Mouse (Mus musculus): ENCODE data around the gene Gm27029.
A peak's percentile ranks its signal among the peaks of the same experiment; 100 is the strongest.
"Not testable (repeated sequence)": the region's sequence is repeated elsewhere in the genome, so short reads cannot be mapped to it uniquely, and the experiment has no call there.

The Gm27029 gene

DNA sequence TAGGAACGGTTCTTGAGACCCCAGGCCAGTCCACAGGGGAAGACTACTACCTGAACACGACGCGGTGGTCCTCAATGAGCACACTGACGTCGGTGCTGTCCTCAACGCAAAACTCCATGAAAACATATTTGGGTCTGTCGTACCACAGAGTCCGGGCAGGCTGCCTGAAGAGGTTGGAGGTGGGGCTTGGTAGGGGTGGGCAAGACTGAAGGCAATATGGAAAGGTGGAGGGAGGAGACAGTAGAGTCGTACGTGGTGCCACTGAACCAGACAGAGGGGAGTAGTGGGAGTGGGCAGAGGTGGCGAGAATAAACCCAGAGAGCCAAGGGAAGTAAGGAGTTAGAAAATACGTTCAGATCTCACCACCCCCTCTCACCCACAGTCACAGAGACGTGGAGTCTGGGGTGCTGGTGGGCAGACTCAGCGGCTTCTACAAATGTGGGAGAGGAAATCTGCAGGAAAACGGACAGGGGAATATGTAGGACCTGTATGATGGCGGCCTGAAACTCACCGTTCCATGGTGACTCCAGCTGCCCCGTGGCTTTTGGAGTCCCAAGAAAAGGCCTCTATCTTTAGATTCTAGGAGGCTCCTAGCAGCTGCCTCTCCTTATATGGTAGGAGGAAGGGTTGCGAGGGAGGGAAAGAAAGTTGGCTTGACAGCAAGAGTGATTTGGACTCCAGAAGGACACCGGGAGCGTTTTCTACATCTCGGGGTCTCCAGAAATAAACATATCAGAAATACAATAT is at the start of gene Gm27029:
Gene Gm27029, minus strand, starts transcription at position 692 of the 747 bp plus-strand sequence.
- no peak for DNase-seq (ENCODE audit: low spot score in 2 of 2)

DNA sequence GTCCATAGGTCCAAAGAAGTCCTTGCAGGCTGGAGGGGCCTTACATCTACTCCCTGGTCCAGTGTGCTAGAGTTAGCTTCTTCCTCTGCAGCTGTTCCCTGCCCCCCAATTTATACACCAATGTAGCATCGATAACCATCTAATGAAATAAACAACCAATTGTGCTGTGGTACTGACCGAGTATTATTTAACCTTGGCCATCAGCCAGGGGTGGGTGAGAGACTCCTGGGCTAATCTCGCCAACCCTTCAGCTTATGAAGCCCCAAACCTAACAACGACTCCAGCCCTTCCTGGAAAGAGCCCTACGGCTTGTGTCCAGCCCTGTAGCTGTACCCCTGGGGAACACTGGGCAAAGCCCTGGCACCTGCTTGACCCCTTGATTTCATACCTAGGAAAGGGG is 49.7 kb upstream of the Gm27029 start:
- no peak for DNase-seq (ENCODE audit: low spot score in 2 of 2)

DNA sequence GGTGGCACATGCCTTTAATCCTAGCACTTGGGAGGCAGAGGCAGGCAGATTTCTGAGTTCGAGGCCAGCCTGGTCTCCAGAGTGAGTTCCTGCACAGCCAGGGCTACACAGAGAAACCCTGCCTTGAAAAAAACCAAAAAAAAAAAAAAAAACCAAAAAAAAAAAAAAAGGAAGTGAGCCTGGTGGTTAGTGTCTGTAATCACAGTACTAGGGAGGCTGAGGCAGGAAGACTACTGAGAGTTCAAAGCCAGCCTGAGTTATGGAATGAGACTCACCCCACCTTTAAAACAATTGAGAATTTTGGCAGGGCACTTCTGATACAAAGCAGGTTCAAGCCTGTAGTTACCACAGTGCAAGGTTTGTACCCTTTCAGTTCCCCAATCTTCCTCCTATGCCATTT is 49.1 kb upstream of the Gm27029 start:
- DNase-seq (ENCODE audit: low spot score in 2 of 2) = not testable (repeated sequence)

DNA sequence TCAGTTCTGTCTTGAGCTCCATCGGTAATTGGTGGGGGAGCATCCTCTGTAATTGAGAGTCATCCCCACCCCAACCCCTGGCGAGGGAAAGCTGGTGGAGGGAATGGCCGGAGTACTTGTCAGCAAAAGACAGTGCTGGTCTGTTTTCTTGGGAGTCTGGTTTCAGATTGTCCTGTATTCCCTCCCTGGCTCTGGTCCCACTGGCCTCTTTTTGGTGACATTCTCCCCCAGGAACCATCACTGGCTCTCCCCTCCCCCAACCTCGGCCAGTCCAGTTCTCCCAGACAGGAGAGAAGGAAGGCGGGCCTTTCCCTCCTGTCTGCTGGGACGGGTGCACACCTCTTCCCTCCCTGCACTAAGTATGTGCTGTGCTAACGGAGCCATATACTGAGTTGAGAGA is 47.7 kb upstream of the Gm27029 start:
- DNase-seq (ENCODE audit: low spot score in 2 of 2) = no peak

DNA sequence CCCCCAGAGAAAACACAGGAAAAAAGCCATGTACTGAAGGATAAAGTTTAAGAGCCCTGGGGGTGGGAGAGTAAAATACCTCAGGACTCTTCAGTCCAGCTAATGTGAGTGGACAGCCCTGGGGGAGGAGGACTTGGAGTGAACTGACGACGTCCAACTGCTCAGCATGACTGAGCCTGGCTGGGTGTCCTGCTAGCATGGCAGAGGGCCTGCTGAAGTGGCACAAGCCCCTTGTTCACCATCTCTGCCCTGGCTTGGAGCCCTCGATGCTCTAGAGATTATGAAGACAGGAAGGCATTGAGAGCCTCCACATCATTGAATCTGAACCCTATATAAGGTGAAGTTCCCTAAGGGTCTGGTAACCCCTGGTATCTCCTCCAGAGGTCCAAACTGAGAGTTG is 47.3 kb upstream of the Gm27029 start:
- no peak for DNase-seq (ENCODE audit: low spot score in 2 of 2)

DNA sequence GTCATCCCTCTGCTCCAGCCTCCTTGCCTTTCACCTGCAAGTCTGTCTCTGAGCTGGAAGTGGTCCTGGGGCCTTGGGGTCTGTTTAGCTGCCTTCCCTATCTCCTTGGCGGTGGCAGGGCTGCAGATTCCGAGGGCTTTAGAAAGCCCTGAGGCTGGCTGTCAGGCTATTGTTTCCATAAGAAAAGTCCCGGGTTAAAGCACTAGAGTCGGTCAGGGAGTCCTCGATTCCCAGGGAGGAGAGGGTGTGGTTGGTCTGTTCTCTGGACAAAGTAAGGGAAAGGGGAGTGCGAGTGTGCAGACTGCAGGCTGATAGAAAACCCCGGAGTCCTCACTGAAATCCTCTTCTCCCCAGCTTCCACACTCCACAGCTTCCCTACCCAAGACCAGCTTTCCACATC is 45.6 kb upstream of the Gm27029 start:
- DNase-seq (ENCODE audit: low spot score in 2 of 2) = no peak

DNA sequence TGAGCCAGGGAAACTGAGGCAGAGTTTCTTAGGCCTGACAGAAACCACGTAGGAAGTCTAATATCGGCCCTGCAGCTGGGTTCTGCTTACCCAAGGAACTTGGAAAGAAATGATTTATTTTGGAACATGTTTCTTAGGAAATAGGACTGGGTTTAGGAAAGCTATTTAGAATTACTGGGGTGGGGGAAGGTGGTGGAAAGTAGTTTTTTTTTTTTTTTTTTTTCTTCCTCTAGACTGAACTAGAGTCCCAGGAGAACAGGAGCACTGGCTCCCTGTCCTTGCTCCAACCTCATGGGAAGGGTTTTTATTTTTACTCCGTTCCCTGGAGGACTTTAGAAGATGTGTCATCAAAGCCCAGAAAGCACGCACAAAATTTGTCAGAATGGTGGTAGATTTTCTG is 44.6 kb upstream of the Gm27029 start:
- DNase-seq (ENCODE audit: low spot score in 2 of 2) = no peak

DNA sequence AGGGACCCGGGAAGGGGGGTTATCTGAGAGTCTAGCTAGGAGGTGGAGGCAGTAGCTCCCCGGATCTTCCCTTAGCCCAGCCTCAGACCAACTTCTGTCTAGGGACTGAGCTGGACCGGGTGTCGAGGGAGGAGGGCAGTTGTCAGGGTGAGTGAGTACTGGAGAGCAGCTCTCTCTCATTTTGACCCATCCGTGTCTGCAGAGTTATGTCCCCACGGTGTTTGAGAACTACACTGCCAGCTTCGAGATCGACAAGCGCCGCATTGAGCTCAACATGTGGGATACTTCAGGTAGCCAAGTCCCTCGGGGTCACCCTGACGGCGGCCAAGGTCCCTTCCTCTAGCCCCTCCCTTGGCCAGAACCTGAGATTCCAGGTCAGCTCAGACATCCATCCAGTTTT is 44.1 kb upstream of the Gm27029 start:
- no peak for DNase-seq (ENCODE audit: low spot score in 2 of 2)

DNA sequence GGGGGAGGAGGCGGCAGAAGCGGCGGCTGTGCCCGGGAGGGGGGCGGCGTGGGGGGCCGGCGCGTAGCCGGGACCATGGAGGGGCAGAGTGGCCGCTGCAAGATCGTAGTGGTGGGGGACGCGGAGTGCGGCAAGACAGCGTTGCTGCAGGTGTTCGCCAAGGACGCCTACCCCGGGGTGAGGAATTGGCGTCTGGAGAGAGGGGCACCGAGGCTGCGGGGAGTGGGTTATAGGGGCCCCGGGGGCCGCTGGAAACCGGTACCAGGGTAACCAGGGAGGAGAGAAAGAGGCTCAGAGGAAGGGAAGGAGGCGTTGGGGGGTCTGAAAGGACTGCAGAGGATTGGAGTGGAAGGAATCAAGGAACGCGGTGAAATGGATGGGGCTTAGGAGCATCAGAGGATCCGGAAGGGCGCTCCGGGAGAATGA is 43.7 kb upstream of the Gm27029 start:
- no peak for DNase-seq (ENCODE audit: low spot score in 2 of 2)

DNA sequence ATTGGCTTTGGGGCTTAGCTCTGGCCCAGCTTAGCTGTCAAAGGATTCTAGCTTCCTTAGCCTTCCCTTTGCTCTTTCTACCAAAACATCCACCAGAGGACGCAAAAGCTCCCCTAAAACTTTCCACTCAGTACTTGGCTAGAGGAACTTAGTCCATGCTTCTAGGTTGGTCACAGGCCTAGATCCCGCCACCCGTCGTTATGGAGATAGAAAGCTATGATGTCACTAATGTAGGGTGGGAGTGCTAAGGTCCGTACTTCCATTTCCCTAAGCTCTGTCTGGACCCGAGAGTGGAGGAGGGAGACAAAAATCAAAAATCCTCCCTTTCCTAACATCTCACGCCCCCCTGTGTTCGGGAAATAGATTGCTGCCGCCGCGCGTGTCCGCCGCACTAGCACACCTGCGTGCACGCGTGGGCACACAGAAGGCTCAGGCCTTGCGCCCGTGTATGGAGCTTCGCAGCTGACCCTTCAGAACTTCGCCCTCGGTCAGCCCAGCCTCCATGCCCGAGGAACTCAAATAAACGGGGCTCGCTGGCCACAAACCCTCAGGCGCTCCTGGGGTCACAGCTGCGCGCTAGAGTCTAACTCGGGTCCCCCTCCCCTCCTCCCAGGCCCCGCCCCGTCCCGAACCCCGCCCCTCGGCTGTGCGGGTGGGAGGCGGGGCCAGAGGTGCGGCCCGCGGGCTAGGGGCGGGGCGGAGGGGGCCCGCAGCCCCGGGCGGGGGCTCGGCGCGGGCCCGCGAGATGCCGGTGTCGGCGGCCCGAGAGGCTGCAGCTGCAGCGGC is 43.1 kb upstream of the Gm27029 start:
- peak; percentile 59 to 81 for DNase-seq (ENCODE audit: low spot score in 2 of 2)

DNA sequence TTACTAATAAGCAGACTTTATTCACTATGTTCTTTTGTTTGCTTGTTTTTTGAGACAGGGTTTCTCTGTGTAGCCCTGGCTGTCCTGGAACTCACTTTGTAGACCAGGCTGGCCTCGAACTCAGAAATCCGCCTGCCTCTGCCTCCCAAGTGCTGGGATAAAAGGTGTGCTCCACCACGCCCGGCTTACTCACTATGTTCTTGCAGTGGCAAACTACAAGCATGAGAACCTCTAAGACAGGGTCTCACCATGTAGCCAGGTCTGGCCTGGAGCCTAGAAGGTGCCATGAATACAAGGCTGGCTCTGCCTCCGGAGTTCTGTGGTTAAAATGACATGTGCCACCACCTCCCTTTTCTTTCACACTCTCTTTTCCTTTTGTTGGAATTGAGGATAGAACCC is 42.0 kb upstream of the Gm27029 start:
- not testable (repeated sequence) for DNase-seq (ENCODE audit: low spot score in 2 of 2)

DNA sequence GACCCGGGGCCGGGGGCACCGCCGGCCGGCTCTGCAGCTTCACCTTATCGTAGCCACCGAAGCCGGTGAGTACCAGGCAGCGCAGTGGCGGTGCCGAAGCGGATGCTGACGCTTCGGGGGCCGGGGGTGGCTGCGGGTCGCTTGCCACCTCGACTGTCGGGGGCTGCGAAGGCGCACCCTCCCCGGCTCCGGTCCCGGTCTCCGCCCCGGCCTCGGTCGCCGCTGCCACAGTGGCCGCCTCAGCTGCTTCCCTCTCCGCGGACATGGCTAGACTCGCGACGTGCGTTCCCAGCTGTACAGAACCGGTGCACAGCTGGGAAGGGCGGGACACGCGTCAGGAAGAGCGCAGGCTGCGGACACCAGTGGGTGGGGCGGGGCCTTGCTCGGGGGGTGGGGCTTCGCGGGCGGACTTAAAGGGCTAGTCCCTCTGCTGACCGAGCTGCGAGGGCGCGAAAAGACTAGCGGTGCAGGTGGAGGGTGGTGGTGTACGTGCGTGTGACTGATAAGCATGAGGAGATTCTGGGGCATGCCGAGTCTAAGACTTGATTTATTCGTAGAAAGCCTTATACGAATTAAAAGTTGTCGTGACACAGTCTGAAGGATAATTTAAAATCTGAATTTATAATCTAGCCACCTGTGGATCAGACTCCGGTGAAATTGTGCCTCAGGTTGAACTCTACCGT is 41.4 kb upstream of the Gm27029 start, which contains the start of gene Vat1:
Gene Vat1, minus strand, starts transcription at position 362 of the 683 bp plus-strand sequence.
- peak in 1 of 2 experiments; percentile 46 for DNase-seq (ENCODE audit: low spot score in 2 of 2)

DNA sequence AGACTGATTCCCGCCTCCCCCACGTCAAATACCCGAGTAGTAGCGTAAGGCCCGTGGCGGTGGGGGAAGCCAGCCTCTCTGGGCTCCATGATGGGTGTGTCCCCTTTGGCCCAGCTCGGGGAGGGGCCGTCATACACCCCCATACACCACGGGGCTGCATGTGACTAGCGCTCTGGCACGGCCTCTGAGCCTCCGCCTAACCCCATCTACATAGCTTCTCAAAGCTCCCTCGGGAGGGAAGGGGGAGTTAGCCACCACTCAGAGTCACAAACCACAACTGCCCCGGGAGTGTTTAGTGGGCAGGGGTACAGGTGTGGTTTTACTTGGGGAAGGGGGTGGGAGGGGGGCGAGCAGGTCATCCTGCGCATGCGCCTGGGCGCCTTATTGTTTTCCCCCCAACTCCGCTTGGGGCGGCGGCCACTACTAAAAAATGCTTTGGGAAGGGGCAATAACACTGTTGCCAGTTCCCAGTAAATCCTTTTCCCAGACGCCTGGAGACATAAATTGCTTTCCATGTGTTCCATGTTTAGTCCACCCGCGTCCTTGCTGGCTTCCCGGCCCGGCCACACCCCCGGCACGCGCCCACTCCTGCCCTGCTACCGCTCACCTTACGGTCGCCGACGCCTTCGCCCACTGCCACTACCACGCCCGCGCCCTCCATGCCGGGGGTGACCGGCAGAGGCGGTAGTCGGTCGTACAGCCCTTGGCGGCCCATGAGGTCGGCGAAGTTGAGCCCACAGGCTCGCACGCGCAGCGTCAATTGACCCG is 40.7 kb upstream of the Gm27029 start:
- DNase-seq (ENCODE audit: low spot score in 2 of 2) = peak in 1 of 2 experiments; percentile 42

DNA sequence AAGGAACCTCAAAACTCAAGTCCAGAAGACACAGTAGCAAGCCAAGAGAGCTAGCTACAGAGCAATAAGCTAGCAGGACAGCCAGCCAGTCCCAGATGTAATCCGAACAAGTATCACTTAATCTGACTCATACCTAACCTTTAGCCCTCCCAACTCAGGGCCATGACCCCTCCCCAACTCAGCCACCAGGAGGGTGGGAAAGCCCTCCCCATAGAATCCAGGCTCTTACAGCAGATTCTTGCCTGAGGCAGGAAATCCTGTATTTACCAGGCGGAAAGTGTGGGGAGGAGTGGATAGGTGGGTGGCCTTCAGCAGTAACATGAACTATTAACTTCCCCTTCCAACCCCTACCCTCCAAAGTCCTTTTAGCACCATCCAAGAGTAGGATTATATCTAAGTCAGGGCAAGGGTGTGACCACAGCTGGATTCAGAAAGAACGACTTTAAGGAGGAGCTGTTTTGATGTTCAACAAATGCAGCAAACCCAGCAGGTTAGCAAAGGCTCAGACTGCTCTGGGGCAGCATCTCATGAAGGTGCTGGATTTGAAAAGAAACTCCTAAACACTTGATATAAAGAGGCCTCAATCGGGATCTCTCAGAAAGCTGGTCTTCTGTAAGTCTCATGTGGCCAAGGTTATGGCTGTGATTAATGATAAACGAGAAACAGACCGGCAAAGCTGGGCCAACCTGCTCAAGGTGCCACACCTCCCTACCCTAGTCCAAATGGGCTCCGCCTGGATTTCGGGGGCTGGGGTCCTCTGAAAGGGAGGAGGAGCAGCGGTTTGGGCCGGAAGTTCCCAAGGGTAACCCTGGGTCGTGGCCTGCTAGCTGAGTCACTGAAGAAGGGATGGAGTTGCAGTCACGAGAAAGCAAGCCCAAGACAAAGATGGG is 39.9 kb upstream of the Gm27029 start, which contains the start of gene Rnd2:
Gene Rnd2, plus strand, starts transcription at position 789 of the 890 bp plus-strand sequence.
- DNase-seq (ENCODE audit: low spot score in 2 of 2) = no peak

DNA sequence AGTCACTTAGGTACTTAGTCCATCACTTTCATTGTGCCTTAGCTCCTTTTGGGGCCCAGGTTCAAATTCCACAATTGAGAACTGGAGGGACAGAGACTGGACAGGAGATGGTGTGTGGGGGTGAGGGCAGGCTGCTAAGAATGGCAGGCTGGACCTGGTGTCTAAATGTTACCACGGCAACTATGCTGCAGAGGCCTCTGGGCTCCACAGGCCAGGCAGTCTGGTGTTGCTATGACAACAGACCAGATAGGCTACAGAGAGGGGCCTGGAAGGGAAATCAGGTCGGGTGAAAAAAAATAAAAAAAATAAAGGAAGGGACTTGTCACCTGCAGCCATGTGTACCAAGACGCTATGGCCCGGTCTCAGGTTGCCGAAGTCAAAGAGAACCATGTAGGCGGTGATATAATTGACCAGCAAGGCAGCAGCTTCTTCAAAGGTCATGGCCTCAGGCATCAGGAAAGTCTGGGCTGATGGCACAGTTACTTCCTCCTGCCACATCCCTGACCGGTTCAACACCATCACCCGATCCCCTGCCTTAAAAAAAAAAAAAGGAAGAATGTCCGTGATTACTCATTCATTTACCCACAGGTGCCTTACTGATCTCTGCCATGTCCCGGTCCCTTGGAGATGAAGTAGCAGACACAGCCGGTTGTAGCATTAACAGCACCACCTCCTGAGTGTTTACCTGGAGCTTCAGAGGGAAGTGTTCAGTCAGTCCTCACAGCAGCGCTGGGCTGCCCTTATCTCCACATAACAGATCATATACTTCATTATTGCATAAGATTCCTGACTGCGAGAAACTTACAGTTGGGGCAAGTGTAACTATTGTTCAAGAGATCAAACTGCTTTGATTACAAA is 38.2 kb upstream of the Gm27029 start:
- no peak for DNase-seq (ENCODE audit: low spot score in 2 of 2)

DNA sequence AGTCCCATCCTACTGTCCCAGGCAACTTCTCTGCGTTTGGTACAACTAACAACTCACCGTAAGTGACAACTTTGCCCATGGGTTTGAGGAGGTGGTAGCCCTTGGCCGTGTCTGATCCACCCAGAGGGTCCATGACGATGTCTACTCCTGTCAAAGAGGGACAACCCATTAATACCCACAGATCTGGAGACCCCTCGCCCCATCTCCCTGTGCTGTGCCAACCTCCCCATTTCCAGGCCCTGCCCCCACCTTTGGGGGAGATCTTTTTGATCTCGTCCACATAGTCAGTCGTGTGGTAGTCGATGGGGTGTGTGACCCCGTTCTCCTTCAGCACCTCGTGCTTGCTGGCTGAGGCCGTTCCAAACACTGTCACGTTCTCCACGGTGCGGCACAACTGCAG is 37.5 kb upstream of the Gm27029 start:
- no peak for DNase-seq (ENCODE audit: low spot score in 2 of 2)

DNA sequence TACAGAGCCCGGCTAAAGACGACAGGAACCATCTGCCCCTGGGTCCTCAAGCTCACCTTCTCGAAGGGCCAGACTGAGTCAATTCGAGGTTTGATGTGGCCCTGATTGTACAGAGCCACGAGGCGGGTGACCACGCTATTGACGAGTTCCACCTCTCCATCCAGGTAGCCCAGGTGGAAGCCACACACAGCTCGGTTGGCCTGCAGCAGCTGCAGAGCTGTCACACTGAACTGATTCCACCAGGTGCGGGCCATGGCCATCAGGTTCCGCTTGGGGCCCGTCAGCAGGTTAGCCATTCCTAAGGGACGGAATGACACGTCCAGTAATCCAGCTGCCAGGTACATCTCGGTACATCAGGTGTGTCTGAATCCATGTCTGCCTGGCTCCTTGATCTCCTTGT is 35.7 kb upstream of the Gm27029 start:
- DNase-seq (ENCODE audit: low spot score in 2 of 2) = no peak

DNA sequence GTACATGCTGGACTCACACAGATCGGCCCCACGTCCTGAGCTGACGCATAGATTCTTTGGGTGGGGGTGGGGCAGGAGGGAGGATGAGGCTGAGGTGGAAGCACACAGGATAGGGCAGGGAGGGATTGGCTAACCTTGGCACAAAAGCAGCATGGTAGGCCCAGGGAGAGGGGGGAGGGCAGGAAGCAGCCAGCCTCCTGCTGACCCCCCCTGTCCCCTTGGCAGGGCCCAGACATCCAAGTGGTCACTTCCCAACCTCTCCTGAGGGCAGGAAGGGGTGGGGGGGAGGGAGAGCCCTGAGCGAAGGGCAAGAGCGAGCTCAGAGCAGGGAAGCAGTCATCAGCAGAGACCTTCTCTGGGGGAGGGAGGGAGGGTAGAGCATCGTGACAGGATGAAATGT is 35.1 kb upstream of the Gm27029 start:
- no peak for DNase-seq (ENCODE audit: low spot score in 2 of 2)

DNA sequence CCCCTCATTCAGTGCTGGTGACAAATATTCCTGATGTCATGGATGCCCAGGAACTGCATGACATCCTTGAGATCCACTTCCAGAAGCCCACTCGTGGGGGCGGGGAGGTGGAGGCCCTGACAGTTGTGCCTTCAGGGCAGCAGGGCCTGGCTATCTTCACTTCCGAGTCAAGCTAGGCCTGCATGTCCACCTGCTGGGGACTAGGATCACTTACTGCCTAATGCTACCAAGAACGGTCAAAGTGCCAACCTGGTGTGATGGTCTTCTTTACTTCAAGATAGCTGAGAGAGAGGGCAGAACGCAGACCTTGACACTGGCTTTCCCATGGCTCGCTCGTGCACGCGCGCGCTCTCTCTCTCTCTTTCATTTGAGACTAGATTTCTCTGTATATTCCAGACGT is 33.6 kb upstream of the Gm27029 start:
- DNase-seq (ENCODE audit: low spot score in 2 of 2) = no peak

DNA sequence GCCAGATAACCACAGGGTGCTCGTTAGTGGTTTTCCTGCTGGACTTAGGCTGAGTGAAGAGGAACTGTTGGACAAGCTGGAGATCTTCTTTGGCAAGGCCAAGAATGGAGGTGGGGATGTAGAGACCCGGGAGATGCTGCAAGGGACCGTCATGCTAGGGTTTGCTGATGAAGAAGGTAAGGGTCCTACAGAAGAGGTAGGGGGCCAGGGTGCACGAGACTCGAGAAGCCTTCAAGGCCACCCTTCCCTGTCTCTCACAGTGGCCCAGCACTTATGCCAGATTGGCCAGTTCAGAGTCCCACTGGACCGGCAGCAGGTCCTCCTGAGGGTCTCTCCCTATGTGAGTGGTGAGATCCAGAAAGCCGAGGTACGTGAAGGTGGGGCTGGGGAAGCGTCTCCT is 33.0 kb upstream of the Gm27029 start:
- DNase-seq (ENCODE audit: low spot score in 2 of 2) = no peak
